Mouse (Mus musculus): ENCODE measurements around the gene Tmem104.
A peak's percentile ranks its signal among the peaks of the same experiment; 100 is the strongest.

Tmem104 gene

DNA sequence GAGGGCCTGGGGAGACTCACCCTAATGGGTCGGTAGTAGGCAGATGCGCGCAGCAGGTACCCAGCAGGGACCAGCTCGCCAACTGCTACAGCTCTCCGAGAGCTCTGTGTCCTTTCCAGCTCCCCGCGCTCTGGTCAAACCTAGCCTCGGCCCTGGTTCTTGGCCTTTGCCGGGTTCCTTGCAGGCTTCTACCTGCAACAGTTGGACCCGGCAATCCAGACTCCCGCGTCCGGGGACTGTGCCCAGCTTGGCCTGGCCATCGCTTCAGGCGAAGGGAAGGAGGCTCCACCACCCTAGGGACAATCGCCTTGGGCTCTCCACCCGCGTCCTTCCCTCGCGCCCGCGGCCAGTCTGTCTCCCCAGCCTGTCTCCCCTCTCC is 79.1 kb downstream of the Tmem104 start:
- DNase-seq (ENCODE audit: low read depth, low spot score) = no peak
- H3K27me3 ChIP-seq (ENCODE audit: control insufficient read depth, insufficient read depth, low read length, poor library complexity, severe bottlenecking) = 0 out of 2 replicates have a peak, but pooled peaks cover 2% of the 10 kb centered on the region
- H3K36me3 ChIP-seq (ENCODE audit: control insufficient read depth, insufficient read depth, low read length, poor library complexity, severe bottlenecking) = peaks cover 8% of the 10 kb centered on the region

GRCm38 (mm10) chr11:115267061-115267883 is 80.0 kb downstream of the Tmem104 start, which contains the start of gene Grin2c:
Gene Grin2c, minus strand, starts transcription at chr11:115267243.
- peaks cover 9% of the 10 kb centered on the region for H3K36me3 ChIP-seq (ENCODE audit: control insufficient read depth, insufficient read depth, low read length, poor library complexity, severe bottlenecking)
- H3K27me3 ChIP-seq (ENCODE audit: control insufficient read depth, insufficient read depth, low read length, poor library complexity, severe bottlenecking) = 0 out of 2 replicates have a peak, but pooled peaks cover 2% of the 10 kb centered on the region
- DNase-seq (ENCODE audit: low read depth, low spot score) = no peak

GRCm38 (mm10) chr11:115267958-115268357 is 80.7 kb downstream of the Tmem104 start:
- no peak for DNase-seq (ENCODE audit: low read depth, low spot score)
- Histone ChIP-seq H3K27me3 (ENCODE audit: control insufficient read depth, insufficient read depth, low read length, poor library complexity, severe bottlenecking) (0 out of 2 replicates have a peak, but pooled peaks cover 2% of the 10 kb centered on the region), H3K36me3 (ENCODE audit: control insufficient read depth, insufficient read depth, low read length, poor library complexity, severe bottlenecking) (peaks cover 9% of the 10 kb centered on the region)

GRCm38 (mm10) chr11:115269330-115270066 is 82.2 kb downstream of the Tmem104 start:
- no peak for DNase-seq (ENCODE audit: low read depth, low spot score)
- H3K27me3 ChIP-seq (ENCODE audit: control insufficient read depth, insufficient read depth, low read length, poor library complexity, severe bottlenecking) = 0 out of 2 replicates have a peak, but pooled peaks cover 2% of the 10 kb centered on the region
- peaks cover 9% of the 10 kb centered on the region for H3K36me3 ChIP-seq (ENCODE audit: control insufficient read depth, insufficient read depth, low read length, poor library complexity, severe bottlenecking)

DNA sequence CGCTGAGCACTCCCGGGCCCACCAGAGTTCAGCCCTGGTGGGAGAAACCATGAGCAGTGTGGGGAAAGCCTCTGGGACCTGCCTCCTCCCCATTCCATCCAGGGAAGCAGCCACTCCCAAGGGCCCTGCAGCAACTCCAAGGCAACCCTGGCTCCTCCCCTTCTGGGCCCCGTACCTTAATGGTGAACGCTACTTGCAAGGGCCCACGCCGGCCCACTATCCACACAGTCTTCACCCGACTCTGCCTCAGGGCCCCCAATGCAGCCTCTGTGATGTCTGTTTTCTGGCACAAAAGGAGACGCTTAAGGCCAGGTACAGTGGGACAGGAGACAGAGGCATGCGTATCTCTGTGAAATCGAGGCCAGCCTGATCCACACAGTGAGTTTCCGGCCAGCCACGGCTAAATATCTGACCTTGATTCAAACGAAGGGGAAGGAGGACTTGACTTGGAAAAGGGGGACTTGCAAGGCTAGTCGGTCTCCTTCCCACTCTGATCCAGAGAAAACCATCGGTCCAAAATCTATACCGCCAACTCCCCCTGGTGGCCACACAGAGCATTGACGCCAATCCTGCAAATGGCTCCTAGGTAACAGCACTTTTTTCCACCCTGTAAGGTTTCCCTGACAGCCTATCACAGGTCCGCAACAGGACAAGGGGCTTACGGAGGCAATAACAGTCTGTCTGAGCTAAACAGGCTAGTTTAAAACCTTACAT is 83.0 kb downstream of the Tmem104 start:
- Histone ChIP-seq H3K36me3 (ENCODE audit: control insufficient read depth, insufficient read depth, low read length, poor library complexity, severe bottlenecking) (peaks cover 9% of the 10 kb centered on the region), H3K27me3 (ENCODE audit: control insufficient read depth, insufficient read depth, low read length, poor library complexity, severe bottlenecking) (0 out of 2 replicates have a peak, but pooled peaks cover 2% of the 10 kb centered on the region)
- DNase-seq (ENCODE audit: low read depth, low spot score) = peak; percentile 64

GRCm38 (mm10) chr11:115271052-115271451 is 83.8 kb downstream of the Tmem104 start:
- Histone ChIP-seq H3K27me3 (ENCODE audit: control insufficient read depth, insufficient read depth, low read length, poor library complexity, severe bottlenecking) (0 out of 2 replicates have a peak, but pooled peaks cover 2% of the 10 kb centered on the region), H3K36me3 (ENCODE audit: control insufficient read depth, insufficient read depth, low read length, poor library complexity, severe bottlenecking) (peaks cover 9% of the 10 kb centered on the region)
- no peak for DNase-seq (ENCODE audit: low read depth, low spot score)

DNA sequence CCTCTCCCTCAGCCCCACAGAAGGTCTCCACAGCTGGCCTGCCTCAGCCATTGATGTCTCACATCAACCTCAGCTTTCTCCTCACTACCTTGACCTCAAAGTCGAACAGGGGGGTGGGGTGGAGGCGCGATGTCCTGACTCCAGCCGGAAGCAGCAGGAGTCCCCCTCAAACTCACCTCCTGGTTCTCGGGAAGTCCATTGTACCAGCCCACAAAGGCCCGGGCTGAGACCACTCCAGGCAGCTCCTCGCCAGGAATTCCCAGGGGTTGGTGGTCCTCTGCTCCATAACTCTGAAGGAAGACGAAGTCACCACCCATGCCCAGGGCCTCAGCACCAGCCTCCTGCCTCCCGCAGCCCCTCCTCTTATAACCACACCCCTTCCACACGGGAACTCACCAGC is 84.2 kb downstream of the Tmem104 start:
- no peak for DNase-seq (ENCODE audit: low read depth, low spot score)
- Histone ChIP-seq H3K27me3 (ENCODE audit: control insufficient read depth, insufficient read depth, low read length, poor library complexity, severe bottlenecking) (0 out of 2 replicates have a peak, but pooled peaks cover 2% of the 10 kb centered on the region), H3K36me3 (ENCODE audit: control insufficient read depth, insufficient read depth, low read length, poor library complexity, severe bottlenecking) (peaks cover 9% of the 10 kb centered on the region)

DNA sequence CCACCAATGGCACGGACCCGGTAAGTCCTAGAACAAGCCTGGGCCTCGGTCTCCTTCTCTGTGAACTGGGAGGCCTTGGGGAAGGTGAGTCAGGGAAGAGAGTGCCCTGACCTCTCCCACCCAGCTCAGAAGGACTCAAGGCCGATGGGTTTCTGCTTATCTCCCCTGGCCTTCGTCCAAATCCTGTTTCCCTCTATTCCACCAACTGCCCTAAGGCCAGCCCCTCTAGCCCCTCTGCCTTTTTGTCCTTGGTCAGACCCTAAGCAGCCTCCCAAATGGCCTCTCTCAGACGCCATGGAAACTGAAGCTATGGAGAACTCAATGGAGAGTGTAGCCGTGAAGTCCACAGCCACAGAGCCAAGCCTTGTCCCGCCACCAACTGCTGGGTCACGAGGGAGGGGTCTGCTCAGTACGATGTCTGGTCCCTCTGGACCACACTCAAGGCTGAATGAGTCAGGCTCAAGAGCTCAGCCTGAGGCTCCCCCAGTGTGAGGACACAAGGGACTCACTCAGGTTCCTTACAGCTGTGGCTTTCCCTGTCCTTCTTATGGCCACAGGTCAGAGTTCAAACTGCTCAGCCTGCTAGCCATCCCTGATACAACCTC is 85.7 kb downstream of the Tmem104 start:
- Histone ChIP-seq H3K27me3 (ENCODE audit: control insufficient read depth, insufficient read depth, low read length, poor library complexity, severe bottlenecking) (no peaks in the 10 kb centered on the region), H3K36me3 (ENCODE audit: control insufficient read depth, insufficient read depth, low read length, poor library complexity, severe bottlenecking) (peaks cover 9% of the 10 kb centered on the region)
- no peak for DNase-seq (ENCODE audit: low read depth, low spot score)

DNA sequence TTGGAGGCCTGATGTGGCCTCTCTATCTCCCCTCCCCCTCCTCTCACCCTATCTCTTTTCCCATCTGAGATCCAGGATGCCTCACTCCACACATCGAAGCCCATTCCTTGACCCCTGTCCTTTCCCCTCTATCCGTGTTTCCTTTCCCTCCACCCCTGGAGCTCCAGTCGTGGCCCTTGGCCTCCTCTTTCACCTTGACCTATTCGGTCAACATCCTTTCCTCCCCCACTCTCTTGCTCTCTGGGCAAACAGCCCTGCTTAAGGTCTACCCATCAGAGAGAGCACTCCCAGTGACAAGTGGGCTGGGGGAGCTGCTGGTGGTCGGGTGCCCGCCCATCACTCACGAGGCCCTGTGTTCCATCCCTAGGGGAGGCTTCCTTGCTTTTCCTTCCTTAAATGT is 86.4 kb downstream of the Tmem104 start:
- DNase-seq (ENCODE audit: low read depth, low spot score) = no peak
- H3K36me3 ChIP-seq (ENCODE audit: control insufficient read depth, insufficient read depth, low read length, poor library complexity, severe bottlenecking) = peaks cover 7% of the 10 kb centered on the region
- H3K27me3 ChIP-seq (ENCODE audit: control insufficient read depth, insufficient read depth, low read length, poor library complexity, severe bottlenecking) = no peaks in the 10 kb centered on the region

DNA sequence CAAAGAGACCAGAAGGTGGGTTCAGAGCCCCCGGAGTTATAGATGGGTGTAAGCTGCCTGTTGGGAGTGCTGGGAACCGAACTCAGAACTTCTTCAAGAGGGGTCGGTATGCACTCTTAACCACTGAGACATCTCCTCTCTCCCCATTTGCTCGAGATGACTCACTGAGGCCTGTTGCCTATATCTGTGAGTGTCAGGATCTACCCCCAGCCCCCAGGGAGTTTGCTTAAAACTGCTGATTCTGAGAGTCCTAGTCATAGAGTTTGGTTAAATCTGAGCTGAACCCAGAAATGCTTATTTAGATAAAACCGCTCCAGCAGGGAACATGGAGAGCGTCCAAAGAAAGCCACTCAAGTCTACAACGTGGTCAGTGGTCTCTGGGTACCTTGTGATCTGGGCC is 86.9 kb downstream of the Tmem104 start:
- Histone ChIP-seq H3K27me3 (ENCODE audit: control insufficient read depth, insufficient read depth, low read length, poor library complexity, severe bottlenecking) (no peaks in the 10 kb centered on the region), H3K36me3 (ENCODE audit: control insufficient read depth, insufficient read depth, low read length, poor library complexity, severe bottlenecking) (peaks cover 4% of the 10 kb centered on the region)
- DNase-seq (ENCODE audit: low read depth, low spot score) = no peak

DNA sequence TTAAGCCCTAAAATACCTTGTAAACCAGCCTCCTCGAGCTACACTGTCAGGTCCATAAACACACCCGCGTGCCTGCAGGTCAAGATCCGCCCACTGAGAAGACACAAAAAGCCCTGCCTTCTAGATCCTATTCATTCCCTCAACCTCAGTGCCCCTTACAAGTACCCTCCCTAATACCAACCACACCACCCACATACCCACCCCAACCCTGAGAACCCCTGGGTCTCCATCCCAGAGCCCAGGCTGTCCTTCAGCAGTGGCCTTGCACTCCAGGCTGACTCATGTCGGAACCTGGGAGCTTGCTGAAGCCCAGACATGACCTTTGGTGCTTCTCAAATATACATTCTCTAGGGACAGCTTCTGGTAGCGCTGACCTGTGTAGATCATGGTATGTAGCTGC is 87.5 kb downstream of the Tmem104 start:
- no peaks in the 10 kb centered on the region for H3K27me3 ChIP-seq (ENCODE audit: control insufficient read depth, insufficient read depth, low read length, poor library complexity, severe bottlenecking)
- H3K36me3 ChIP-seq (ENCODE audit: control insufficient read depth, insufficient read depth, low read length, poor library complexity, severe bottlenecking) = peaks cover 2% of the 10 kb centered on the region; the same call in 1 of the 2 replicates
- no peak for DNase-seq (ENCODE audit: low read depth, low spot score)

DNA sequence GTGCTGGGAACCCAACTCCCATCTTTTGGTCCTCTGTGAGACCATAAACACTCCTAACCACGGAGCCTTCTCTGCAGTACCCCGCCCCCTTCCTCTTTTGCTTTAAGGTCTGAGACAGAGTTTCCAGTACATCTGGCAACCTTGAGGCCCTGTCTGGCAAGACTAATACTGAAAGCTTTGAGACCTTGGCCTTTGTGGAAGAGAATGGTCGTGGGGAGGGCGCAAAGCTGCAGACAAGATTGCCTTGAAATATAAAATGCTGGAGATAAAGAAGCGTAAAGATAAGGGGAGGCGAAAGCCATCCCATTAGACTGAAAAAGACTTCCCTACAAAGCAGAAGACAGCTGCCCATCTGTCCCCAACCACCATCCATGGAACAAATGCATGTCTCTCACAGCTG is 88.2 kb downstream of the Tmem104 start:
- peaks cover 2% of the 10 kb centered on the region; the same call in 1 of the 2 replicates for H3K36me3 ChIP-seq (ENCODE audit: control insufficient read depth, insufficient read depth, low read length, poor library complexity, severe bottlenecking)
- DNase-seq (ENCODE audit: low read depth, low spot score) = no peak
- H3K27me3 ChIP-seq (ENCODE audit: control insufficient read depth, insufficient read depth, low read length, poor library complexity, severe bottlenecking) = no peaks in the 10 kb centered on the region

- Histone ChIP-seq H3K36me3 (ENCODE audit: control insufficient read depth, insufficient read depth, low read length, poor library complexity, severe bottlenecking) (peaks cover 2% of the 10 kb centered on the region; the same call in 1 of the 2 replicates), H3K27me3 (ENCODE audit: control insufficient read depth, insufficient read depth, low read length, poor library complexity, severe bottlenecking) (no peaks in the 10 kb centered on the region)
- DNase-seq (ENCODE audit: low read depth, low spot score) = no peak
Measured at GRCm38 (mm10) chr11:115275954-115276353, 88.7 kb downstream of the Tmem104 start.

All from splenic B cell, adult 2 months (primary cell).